Mouse (Mus musculus) gastrocnemius, postnatal 14 days (tissue): ENCODE data around the gene Robo1. TPM values are rescaled to one million over a fixed set of nuclear protein-coding genes. Genes with fewer than 3 reads are reported as not detected.

Source experiments
- DNase-seq: peaks from one replicate; pipeline ENCODE4 v3.0.0; 2021; ENCODE audit warnings: mixed read lengths
- intact Hi-C: fragments of 180-260 bp; cut with DNase I; formaldehyde crosslinking; loops from one replicate; pipeline ENCODE4 v1.15.1; 2025; ENCODE audit warnings: low total_unique reads
- total RNA-seq, 2 experiments: library from RNA; stranded (reverse); gene quantifications; 2 replicates each; pipeline ENCODE4 v1.2.3; 2021

Robo1 gene
- total RNA-seq, 2 experiments from 2014 or later: 4.1 to 5.1 TPM

DNA sequence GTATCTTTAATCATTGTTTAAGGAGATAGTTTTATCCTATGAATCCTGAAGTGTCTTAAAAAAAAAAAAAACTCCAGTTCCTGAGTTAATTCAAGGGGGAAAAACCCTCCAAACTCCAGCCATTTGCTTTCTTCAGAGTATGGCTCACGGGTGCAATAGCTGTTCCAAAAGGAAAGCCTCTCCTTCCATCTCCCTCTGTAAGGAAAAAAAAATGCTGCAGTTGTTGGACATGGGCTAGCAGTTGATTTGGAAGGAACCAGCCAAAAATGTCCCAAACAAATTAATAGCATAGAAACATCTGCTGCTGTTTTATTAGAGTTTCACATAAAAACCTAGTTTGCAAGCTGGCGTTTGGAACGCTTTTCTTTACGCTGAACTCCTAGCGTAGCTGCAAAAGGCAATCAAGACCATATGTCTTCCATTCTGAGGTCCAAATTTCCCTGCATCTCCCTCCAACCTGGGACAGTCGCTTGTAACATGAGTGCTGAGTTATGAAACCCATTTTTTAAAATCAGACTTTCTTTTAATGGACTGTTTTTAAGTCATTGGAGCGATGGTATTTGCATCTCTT is 553.7 kb downstream of the Robo1 start:
- DNase-seq: no peak
- intact Hi-C loops: no loop called here

DNA sequence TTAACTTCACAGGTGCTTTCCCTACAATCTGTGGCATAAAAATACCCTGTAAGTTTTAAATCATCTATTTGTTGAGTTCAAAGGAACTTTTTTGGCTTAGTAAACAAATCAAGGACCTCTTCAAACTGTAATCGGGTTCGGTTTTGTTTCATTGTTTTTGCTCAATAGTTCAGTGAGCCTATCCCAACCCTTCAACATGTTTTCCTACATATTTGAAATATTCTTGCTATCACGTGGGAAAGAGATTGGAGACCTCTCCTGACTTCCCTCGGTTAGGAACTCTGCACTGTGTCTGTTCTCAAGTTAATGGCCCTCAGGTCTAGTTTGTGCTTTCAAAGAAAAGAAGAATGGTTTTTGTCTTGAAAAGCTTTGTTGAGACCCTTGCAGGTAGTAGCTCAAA is 557.9 kb downstream of the Robo1 start:
- intact Hi-C loops: no loop called here
- DNase-seq: no peak

DNA sequence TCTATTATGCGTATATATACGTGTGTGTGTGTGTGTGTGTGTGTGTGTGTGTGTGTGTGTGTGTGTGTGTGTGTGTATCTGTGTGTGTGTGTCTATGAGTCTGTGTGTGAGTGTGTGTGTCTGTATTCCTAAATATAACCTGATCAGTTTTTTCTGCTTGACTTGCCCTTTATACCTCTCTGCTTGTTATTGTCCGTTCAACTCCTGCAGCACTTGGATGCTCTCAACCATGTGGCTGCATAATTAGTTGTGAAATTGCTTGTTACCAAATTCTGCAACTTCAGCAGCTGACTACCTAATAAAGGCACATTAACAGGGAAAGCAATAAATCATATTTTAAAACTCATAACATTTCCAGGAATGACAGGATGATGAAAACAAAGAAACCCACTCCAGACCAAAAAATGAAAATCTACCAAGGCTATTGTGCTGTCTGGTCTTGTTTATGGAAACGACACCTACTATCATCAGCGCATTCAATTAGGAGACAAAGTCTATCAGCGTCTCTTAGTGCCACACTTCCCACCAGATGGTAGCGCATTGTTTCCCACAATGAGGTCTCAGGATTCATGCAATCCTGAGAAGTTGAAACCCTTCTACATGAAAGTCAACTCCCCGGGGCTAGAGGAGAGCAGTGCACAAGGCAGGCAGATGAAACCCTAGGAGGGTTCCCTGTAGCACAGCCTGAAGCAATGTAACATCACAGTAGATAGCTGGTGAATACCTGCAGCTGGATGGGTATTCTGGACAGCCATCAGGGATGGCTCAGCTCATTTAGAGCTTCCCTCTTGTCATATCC is 567.0 kb downstream of the Robo1 start:
- DNase-seq: no peak
- intact Hi-C loops: no loop called here

DNA sequence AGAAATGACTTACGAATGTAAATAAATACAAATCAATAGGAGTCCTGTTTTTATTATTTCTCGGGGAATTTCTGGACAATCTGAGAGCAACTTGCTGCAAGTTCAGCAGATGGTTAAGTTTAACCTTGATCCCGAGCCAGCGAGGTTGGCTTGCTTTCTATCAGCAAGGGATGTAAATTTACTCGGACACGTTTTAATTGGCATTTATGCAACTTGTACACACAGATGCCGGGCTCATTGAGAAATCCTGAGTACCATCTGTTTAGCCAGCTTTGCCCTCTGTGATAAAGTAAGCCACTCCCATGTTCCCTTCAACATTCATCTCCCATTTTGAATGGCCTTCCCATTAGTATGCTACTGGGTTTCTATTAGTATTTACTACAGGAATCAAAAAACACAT is 580.0 kb downstream of the Robo1 start:
- intact Hi-C loops: no loop called here
- DNase-seq: peak; percentile 5

DNA sequence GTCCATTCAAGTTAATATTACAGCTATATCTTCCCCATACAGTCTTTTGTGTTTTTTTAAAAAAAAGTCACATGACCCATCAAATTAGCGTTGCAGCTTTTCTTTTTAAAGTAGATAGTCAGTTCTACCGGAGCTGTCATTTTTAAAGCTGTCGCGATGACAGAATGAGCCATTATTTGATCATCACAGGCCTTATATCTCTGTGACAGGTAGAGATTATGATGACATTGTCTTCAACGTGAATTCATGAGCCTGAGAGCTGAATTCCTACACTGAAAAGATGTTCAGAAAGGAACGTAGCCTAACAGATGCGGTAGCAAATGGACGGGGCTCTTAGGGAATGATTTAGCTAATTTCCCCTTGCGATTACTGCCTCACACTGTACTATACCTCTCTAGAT is 581.3 kb downstream of the Robo1 start:
- no peak for DNase-seq
- intact Hi-C loops: no loop called here

DNA sequence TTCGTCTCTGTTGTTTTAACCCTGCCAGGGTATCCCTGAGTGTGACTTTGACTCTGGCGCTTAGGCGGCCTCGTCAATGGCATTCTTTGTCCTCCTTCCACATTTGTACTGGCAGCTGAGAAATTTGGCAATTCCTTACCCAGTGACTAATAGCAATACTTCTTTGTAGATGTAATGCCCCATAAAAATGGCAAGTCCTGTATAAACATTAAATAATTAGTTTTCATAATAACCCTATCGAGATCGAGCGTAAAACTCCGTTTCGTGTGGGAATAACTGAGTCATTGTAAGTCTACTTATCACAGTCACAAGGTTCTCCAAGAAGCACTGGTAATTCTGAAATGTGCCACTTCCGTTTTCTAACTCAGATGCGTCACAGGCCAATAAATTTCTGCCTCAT is 589.0 kb downstream of the Robo1 start:
- DNase-seq: no peak
- intact Hi-C loops: no loop called here

DNA sequence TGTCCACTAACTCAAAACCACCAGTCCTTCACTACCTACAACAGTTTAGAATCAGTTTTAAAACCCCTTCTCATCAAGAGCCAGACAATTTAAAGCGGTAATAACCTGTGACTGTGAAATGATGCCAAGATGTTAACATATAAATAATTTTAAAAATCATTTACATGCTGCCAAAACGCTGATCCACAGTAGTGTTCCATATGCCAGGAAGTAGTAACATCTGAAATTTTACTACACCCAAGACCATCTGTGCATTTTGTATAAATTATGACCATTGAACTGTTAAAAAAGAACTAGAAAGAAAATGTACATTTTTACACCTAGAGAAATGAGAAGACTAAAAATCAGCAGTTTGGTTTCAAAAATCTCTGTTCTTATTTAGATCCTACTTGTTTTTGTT is 600.8 kb downstream of the Robo1 start:
- no peak for DNase-seq
- intact Hi-C loops: no loop called here

DNA sequence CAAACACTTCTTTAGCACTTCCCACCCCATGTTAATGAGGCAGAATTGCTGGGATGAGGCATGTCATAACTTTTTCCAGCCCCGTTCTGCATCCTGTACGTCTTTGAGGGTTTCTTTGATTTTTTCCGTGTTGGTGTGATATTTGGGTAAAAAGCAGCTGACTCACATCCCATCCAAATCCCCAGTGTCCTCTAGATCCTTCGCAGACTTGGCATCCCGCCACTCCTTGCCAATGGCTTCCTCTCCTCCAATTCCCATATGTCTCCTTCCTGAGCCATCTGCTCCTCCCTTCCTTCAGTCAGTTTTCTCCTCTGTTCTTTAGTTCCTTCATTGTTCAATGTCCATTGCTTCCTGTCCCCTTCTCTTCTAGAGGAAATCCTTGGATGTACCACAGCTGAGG is 605.0 kb downstream of the Robo1 start:
- DNase-seq: peak; percentile 23
- intact Hi-C loops: no loop called here

DNA sequence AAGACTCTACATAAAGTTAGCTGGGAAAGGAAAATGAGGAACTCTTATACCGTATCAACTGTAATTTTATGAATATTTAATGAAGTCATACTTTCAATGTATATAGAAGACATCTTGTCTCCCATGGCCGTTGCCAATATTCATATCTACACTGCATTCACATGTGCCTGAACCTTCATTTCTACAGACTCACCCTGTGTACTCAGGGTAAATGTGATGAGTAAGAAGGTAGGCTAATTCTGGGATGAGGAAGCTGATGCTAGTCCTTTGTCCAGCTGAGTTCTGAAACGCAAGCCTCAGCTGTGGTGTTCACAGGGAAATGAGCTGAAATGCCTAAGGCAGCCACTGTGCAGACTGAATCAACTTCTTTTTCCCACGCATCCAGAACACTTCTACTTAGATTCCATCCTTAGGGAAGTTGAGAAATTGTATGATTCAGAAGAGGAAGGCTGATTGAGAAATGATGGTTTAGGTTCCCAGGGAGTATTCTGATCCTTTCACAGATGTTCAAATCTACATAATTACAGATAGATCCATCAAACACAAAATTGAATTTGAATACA is 606.0 kb downstream of the Robo1 start:
- intact Hi-C loops: no loop called here

DNA sequence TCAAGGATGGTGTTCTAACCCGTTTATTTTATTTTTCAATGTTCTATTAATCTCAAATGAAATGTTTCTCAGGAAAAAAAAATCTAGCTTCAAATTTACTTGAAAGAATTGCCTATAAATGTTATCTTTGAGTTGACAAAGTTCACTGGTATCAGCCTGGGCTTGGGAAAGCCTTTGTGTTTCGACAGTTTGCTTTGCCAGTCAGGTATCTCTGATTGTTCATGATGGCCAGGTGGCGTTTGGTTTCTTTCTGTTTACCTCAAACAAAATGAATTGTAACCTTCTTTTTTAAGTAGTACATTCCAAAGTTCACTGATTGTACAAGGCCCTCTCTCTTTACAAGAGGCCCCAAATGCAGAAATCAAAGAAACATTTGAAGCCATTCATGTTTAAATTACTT is 611.9 kb downstream of the Robo1 start:
- intact Hi-C loops: no loop called here
- no peak for DNase-seq

More for the DNA sequence above, 606.0 kb downstream of the Robo1 start:
- no peak for DNase-seq

DNA sequence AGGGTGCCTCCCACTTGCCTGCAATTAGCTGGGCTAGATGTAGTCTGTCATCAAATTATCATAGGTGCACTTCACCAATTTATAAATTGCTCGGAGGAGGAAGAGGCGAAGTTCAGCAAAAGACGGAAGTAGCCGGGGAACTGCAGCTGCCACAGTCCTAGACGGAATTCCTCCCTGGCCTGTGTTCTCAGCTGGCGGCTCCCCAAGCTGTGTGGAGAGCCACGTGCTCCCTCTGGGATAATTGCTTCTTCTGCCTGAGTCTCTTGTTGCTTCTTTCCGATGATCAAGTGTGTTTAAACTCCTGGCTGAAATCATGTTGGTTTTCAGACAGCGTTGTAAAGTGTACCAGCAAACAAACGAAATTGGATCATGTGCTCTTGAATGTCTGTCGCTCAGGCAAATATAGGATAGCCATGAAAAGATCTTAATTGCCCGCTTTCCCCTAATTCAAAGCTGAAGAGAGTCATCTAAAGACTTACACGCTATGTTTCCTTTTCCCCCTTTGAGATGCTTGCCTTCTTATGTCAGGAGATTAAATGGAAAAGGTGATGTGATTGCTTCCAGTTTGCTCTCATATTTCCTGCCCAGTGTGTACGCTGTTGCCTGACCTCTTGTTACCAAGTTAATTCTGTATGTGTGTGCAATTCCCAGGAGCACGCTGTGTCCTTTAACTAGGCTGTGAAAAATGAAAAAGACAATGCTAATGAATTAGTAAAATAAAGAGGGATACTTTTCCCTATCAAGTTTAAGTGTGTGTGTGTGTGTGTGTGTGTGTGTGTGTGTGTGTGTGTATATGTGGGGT is 616.5 kb downstream of the Robo1 start:
- intact Hi-C loops: no loop called here
- peak; percentile 87 for DNase-seq

DNA sequence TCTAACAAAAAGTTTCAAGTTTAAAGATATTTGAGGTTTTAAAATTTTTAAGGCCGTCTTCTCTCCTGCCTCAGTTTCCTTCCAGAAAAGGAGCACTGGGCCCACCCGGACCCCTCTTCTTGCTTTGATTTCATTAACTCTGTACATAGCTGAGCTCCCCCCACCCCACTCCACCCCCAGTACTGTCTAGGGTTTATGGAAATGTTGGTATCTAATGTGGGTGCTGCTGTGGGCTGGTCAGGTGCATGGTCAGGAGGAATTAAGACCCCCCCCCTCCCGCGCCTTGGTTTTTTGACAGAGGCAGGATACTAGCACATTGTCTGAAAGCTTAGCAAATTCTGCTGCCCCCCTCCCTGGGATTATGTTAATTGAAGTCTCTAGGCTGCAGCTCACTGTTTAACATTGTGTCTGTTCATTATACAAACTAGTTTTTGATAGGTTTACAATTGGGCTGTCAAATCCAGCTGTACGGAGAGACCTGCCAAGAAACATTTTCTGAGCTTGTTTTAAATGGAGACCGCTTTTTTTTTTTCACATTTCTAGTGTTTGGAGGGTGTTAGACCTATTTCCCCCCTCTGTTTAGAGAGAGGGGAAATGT is 620.5 kb downstream of the Robo1 start:
- intact Hi-C loops: no loop called here
- no peak for DNase-seq

DNA sequence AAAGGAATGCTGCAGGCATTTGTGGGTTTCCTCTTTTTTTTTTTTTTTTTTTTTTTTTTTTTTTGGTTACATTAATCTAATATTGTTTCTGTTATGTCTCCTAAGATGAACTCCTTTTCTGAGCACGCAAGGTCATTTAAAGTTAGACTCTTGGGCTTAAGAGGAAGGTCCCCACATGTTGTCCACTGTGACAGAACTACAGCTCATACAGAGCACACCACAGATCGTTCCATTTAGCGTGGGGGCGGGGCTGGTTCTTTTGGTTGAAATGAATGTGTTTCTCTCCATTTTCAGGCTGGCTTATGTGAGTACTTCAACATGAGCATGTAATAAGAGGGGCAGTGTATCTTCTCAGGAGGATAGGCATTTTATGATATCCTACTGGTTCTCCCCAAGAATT is 622.8 kb downstream of the Robo1 start:
- DNase-seq: no peak
- intact Hi-C loops: no loop called here

DNA sequence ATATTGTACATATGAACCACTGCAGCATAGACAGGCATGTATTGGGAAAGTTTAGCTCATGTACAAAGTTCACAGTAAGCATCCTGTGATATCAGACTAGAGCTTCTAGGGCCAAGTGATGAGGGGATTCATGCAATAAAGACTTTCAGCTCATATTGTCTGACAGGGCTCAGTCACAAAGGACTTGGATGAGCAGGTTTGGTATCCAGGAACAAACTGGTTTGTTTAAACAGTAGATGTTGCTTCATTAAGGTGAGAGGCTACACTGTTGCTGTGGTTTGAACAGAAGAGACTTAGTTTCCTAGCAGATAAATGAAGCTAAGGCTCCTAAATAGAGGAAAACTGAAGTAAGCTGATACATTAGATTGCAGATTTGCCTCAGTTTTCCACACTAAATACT is 626.8 kb downstream of the Robo1 start:
- intact Hi-C loops: no loop called here
- DNase-seq: no peak

DNA sequence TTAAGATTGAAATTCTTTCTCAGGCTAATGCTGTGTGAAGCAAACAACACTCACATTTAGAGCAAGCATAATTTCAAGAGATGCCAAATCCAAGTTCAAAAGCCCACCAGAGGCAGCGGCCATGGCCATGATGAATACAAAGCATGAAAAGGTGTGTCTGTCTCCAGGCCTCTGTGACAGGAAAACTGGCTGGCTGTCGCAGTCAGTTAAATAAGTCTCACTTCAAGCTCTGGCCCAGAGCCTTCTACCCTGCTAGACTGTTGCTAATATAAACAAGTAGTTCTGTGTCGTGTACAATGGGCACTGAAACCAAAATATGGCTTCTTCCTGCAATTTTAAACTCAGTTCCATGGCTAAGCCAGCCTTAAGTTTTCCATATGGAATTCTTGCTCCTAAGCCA is 629.1 kb downstream of the Robo1 start:
- intact Hi-C loops: no loop called here
- no peak for DNase-seq

DNA sequence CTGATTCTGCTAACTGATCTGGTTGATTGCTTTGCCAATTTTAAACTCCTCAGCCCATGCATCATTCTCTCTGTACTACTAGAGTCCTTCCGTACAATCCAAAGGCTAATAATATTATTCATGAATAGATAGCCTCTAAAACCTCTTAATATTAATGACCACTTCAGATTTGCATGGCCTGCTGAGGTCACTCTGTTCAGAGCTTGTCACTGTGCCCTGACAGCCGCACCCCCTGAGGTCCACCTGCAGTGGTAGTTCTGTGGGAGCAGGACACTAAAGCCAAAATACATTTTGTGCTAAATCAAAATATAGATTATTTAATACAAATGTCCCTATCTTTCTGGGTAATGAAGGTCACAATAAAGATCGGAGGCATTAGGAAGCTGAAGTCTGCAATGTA is 631.8 kb downstream of the Robo1 start:
- intact Hi-C loops: no loop called here
- no peak for DNase-seq

DNA sequence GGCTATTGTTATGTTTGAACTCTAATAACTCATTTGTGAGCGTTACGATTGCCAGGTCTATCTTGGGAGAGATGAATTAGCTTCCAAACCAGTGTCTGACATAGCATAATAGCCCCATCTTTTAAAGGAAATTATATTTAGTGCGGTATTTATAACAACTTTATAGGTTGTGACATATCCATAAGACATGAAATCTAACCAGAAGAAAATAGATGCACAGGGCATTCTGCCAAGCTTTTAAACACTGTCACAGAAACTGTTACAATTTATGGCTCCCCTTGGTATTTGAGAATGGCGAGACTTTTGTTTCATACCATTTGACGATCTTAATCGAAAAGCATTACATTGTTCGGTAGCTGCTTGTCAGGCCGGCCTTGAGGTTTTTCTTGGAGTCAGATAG is 632.7 kb downstream of the Robo1 start:
- DNase-seq: no peak
- intact Hi-C loops: no loop called here

DNA sequence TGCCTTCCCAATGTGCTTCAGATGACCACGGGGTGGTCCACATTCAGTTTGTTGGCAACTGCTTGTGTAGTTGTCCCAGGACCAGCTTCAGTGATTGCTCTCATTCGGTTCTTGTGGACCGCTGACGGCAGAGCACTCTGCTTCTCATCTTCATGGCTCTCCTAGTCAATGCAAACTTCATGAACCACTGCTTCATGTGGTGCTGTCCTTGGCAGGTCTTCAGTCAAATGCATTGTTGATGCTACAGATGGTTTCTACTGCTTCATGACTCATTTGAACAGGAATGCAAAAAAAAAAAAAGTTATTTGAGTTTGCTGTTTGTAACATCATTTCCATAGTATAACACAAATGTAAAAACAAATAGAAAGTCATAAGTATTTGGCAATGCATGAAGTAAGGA is 636.3 kb downstream of the Robo1 start:
- intact Hi-C loops: no loop called here
- DNase-seq: no peak

DNA sequence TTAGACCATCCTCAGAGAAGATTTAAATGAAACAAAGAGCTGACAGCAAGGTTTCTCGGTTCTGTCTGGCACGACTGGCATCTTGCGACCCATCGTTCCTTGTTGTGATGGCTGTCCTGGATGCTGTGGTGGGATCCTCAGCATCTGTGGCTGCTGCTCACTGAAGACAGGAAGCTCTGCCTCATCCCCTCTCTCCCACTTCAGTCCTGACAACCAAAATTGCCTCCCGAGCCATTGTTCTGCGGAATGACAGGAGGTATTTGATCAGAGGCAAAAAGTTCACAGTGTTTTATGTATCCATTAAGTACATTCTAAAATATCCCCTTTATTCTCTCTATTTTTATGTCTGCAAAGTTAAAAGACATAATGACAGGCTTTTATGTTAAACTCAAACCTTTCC is 643.9 kb downstream of the Robo1 start:
- intact Hi-C loops: no loop called here
- no peak for DNase-seq

DNA sequence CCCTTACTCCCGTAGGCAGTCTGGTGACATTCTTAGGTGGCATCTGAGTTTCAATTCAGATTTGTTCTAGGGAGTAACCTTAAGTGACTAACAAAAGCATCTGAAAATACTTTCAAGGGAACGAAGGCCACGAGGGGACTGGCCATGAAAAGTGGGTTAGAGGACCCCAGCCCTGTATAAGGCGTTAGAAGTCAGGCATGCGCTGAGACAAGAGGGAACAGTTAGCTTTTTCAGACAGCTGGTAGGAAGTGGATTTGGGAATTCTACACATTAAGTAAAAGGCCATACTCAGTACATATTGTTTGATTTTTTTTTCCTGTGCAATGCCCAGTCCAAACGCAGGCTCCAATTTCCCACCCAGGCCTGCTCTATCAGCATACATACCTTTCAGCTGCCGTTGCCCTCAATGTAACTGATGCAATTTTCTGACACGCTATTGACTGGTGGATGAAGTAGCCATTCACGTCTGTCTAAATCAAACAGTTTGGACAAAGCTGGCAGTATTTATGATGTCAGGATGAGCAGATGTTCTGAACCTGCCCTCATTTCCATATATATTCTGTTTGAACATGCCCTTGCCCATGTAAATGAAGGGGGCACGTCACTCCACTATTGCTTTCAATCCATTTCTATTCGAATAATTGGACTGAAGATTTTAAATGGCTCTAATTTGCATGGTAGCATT is 651.1 kb downstream of the Robo1 start:
- intact Hi-C loops: no loop called here
- DNase-seq: no peak
